Mouse (Mus musculus) left cerebral cortex, postnatal 10 days (tissue): Measurements from ENCODE around the gene Shq1. TPM values are rescaled to one million over a fixed set of nuclear protein-coding genes. Genes with fewer than 3 reads are reported as not detected.

Experiments
- DNase-seq, 2 experiments: peaks; one replicate each; pipeline ENCODE4 v3.0.0; 2021 to 2022; ENCODE audit warnings: low spot score in 2 of 2, mixed read lengths in 1 of 2; ENCODE audit errors: extremely low spot score in 1 of 2
- intact Hi-C: fragments of 180-260 bp; cut with DNase I; formaldehyde crosslinking; loops from one replicate; pipeline ENCODE4 v1.15.1; 2025
- total RNA-seq, 2 experiments: library from RNA; stranded (reverse); gene quantifications; 2 replicates each; pipeline ENCODE4 v1.2.3; 2021

Gene Shq1
- total RNA-seq = 1 to 10 TPM; 6.0 to 8.0 TPM

DNA sequence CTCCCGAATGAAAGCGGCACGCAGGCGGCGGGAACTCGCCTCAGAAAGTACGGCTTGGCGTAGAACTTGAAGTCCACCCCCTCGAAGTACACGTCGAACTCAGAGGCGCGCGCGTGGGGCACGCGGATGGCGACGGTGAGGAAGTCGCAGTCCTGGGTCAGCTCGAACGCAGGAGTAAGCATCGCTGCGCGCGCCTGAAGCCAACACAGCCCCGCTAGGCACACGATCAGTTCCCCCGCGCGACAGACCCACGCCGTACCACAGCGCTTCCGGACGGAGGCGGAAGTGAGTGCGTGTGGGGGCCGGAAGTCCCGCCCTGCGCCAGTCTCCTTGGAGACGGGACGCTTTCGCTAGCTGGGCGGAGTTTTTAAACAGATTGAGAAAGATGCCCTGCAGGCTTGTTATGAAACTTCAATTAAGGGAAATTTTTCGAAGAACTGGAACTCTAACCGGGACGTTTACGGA is at the start of gene Shq1:
Gene Shq1, minus strand, starts transcription at position 278 of the 465 bp plus-strand sequence.
- peak; percentile 84 to 91 for DNase-seq
- intact Hi-C loops = loop anchor here (2.0 to 10.0 kb wide), 2 partner anchors 164 to 204 kb away; partner anchors contain the start of gene Ppp4r2

DNA sequence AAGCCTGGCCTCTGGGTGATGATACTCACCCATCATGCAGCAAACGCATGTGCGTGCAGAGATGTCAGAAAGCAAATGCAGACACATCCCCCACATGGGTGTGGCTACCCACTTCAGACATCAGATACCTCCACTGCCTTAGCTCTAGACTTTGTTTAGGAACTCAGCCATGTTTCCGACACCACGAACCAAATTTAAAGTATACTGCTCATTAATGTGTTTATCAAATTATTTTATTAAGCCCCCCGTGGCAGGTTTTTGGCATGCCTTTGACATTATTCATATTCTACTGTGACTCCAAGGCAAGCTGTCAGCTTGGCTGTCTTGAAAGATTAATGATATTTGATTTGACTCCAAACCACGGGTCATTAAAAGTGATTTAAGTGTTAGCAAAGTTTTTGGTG is 49.1 kb upstream of the Shq1 start:
- no peak for DNase-seq
- intact Hi-C loops = no loop called here

DNA sequence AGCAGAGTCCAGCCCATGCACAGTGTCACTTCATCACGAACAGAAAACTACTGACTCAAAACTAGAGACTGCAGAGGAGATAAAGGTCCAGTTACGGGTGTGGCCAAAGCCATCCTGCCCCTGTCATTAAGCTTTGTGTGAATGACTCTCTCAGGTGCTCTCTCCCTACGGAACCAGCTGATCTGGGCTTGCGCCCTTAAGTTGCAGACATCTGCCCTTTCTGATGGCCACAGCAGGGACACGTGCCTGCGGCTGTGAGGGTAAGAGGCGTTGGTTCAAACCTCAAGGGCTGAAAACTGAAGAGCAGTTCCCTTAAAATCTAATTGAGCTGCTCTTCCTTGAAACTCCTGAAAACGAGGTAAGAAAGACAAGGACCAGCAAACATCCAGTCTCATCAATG is 45.9 kb upstream of the Shq1 start:
- DNase-seq = no peak
- intact Hi-C loops = no loop called here

DNA sequence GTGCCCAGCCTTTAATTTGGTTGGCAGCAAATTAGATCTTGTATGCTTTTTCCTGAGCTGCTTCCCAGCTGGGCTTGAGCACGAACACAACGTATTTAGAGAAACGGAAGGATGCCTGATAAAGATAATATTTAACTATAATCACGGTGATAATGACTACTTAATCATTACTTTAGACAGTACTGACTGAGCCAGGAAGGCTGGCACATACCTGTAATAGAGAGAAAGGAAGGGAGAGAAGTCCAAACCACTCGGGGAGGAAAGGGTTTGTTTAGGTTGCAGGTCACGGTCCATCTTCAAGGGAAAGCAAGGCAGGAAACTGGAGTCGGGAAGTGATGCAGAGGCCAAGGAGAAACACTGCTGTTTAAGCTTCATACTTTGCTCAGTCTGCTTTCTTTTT is 45.2 kb upstream of the Shq1 start:
- DNase-seq = no peak
- intact Hi-C loops = no loop called here

DNA sequence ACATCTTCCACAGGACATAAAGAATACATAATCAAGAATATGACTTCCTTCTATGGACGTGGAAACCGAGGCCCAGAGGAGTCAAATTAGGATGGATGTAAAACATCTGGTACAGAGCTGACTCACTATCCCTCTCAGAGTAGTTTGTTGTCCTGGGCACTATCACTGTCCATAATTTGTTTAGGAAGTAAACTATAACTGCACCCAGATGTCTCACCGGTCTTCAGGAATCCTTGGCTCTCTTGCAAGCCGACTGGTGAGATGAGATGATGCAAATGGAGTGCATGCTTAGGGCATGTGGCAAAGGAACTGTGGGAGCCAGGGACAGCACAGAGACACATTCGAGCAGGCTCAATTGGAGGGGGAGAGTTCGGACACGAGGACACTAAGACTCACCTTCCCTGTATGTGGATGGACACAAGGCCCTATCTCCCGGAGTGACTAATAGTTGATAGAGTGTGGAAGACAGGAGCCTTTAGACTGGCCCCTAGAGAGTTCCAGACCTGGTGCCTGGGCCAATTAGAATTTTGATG is 44.4 kb upstream of the Shq1 start:
- DNase-seq = no peak
- intact Hi-C loops = no loop called here

DNA sequence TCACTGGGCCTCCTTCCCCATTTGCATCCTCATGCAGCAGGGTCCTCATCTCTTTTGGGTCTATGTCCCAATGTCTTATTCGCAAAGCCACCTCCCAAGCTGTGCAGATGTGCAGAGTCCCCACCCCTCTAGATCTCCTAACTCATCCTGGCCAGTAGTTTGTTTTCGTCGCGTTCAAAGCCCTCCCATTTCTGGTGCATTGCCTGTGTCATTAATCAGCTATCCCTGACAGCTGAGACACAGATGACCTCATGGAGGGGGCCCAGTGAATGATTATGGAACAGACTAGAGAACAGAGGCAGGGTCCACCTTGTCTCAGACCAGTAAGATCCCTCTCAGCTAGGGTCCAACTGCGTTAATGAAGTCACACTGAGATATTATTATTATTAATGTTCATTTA is 39.9 kb upstream of the Shq1 start:
- no peak for DNase-seq
- intact Hi-C loops = no loop called here

DNA sequence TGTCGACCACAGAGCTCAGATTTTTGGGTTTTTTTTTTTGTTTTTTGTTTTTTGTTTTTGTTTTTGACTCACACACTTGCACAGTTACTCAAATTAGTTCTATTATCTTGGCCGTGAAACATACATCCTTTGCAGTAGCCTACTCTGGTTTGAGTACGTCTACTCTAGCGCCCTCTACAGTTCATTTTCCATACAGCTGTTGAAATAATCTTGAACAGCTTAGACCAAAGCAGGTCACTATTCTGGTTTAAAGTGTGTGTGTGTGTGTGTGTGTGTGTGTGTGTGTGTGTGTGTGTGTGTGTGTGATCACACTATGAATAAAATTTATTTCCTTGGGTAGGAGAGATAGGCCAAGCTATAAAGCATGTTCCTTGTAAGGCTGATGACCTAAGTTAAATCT is 39.2 kb upstream of the Shq1 start:
- no peak for DNase-seq
- intact Hi-C loops = no loop called here

DNA sequence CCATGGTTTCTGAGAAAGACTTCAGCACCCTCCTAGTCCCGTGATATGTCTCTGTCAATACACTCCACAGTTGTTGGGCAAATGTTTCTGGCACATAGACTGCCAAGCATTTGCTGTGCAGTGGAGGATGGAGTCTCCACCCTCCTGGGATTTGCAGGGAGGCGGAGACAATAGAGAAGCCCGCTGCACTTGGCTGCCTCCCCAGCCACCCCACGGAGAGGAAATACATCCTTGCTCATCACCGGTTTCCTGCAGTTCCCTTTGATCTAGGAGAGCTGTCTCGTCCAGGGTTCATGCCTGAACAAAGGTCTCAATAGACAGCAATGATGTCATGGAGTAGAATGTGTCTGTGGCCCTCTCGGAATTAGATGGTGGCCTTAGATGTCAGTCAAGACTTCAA is 38.5 kb upstream of the Shq1 start:
- peak in 1 of 2 experiments; percentile 87 for DNase-seq
- intact Hi-C loops = no loop called here

DNA sequence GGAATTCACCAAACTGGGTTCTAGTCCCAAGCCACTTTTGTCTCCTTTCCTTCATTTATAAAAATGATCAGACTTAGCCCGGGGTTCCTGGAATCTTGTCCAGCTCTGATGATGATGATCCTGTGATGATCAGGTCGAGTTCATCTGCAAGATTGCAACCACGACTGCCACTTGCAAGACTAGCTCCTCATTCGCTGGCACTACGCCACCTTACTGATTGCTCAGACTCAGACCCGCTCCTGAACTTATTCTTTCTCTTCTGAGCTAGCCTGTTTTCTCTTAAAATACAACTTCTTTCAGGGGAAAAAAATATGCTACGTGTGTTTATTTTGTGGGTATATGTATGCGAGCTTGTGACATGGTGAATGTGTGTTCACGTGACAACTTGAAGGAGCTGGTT is 38.0 kb upstream of the Shq1 start:
- intact Hi-C loops = no loop called here
- DNase-seq = peak in 1 of 2 experiments; percentile 41

DNA sequence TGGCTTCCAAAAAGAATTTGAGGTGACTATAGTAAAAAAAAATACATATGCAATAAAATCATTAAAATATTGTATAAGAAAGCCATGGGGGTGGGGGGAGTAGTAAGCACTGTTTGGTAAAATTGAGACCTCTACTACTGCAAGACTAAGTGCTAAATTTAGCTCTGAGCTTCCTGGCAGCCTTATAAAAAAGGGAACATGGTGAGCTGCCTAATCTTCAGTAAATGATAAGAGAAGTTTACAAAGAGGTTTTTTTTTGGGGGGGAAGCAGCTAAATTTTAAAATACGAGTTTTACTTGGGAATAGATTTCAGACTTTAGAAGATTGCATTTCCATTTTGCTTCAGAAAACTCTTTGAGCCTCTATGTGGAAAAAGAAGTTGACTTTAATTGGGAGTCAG is 37.3 kb upstream of the Shq1 start:
- intact Hi-C loops = no loop called here

DNA sequence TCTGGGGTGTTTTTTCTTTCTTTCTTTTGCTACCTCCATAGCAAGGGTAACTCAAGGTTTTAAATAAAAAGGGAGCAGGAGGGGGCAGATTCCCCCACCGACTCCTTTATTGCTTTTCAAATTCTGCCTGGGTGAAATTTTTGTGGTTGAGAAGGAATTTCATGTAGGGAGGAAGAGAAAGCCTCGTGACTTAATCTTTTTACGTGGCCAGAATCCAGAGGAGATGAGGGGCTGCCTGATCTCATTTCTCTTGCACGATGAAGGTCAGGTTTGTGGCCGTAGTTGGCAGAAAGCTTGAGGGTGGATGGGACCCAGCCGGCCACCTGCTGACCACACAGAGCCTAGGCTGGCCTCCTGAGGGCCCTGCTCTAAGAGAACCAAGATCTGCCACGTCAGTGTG is 36.6 kb upstream of the Shq1 start:
- intact Hi-C loops = no loop called here
- DNase-seq = no peak

More for the DNA sequence above, 37.3 kb upstream of the Shq1 start:
- DNase-seq = no peak

DNA sequence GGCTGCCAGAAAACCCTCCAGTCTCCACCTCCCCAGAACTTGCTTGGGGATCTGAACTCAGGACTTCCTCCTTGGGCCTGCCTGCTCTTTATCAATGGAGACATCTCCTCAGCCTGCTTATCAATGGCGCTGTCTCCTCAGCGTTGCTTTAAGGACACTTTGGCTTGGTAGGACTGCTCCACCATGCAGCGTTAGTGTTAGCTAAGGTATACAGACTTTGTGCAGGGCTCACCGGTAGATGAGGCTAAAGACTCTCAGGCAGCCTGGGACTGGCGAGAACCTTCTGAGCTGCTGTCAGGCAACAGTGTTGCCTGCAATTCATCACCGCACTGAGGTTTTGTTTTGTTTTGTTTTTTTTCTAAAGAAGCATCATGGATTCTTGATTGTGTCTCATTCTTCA is 35.9 kb upstream of the Shq1 start:
- intact Hi-C loops = no loop called here
- DNase-seq = no peak

DNA sequence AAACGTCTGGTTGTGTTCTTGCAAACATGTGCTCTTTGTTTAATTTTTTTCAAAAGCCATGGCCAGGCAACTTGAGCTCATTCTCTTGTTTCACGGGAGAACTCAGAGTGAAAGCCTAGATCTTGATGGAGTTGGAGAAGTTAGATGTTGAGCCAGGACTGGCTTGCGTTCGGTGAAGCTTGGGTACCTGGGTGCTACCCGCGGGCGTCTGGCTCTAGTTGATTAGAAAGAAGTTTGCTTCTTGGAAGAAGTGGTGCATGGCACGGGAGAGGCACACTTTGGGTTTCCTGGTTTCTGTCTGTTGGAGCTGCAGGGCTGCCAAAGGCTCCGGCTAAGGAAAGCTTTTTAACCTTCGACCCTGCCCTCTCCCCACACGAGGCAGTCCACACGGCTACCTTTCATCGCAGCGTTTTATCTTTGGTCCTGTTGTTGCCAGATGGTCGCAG is 34.4 kb upstream of the Shq1 start:
- DNase-seq = no peak
- intact Hi-C loops = no loop called here

DNA sequence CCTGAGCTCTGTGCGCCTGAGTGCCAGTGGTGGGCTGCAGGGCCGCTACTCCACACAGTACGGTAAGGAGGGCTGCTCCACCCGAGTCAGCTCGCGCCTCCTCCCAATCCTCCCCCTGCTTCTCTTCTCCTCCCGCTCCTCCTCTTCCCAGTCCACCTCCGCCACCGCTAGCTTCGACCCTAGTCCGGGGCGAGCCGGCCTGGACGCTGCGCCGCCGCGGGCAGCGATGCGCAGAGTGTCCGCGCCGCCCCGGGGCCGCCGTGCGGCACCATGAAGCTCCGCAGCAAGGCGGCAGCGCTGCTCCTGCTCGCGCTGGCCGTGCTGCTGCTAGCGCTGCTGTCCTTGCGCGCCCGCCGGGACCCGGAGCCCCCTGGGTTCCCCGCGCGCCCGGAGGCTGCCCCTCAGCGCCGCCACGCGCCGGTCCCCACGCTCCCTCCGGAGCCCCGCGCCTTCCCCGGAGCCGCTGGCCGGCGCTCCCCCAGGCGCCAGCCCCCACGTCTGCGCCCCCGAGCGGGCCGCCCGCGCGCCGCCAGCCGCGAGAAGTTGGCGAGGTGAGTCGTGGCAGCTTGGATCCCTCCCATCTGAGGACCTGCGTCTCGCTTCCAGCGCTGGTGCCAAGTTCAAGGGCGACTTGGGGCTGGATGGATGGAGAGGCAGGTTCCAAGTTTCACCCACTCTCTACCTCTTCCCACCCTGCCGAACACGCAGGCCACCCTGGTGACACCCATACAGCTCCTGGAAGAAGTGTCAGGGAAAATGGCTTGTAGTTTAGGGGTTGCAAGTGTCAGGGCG is 33.8 kb upstream of the Shq1 start, which contains the start of gene Gxylt2:
Gene Gxylt2, plus strand, starts transcription at position 161 of the 792 bp plus-strand sequence.
- intact Hi-C loops = no loop called here
- peak in 1 of 2 experiments; percentile 68 for DNase-seq

DNA sequence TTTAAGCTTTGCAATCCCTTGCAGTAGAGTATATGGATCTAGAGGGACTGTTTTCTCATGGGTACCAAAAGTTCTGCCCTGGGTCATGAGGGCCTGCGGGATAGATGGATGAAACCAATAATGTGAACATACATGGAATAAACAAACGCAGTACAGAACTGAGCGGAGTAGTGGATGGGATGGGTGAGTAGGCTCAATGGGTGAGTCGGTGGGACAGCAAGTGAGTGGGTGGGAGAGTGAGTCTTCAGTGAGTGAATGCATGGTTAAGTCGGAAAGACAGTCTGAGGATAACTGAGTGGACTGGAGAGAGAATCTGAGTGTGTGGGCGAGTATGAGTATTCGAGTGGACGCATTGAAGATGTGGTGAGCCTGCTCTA is 33.2 kb upstream of the Shq1 start:
- no peak for DNase-seq
- intact Hi-C loops = no loop called here

DNA sequence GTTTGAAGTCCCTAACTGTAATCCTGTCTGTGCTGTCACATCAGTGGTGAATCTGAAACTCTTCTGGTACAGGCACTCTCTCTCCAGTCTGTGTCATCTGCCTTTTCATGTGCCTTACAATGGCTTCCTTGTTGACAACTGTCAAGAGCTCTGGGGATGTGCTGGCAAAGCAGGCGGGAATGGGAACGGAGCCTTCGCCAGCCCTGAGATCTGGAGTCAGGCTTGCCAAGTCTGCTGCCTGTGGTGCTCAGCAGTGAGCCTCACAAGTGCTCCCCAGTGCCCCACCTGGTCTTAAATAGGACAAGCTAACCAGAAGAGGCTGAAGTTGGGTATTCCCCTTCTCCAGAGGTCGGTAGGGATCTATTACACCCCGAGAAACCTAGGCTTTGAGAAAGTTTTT is 29.8 kb upstream of the Shq1 start:
- no peak for DNase-seq
- intact Hi-C loops = no loop called here

DNA sequence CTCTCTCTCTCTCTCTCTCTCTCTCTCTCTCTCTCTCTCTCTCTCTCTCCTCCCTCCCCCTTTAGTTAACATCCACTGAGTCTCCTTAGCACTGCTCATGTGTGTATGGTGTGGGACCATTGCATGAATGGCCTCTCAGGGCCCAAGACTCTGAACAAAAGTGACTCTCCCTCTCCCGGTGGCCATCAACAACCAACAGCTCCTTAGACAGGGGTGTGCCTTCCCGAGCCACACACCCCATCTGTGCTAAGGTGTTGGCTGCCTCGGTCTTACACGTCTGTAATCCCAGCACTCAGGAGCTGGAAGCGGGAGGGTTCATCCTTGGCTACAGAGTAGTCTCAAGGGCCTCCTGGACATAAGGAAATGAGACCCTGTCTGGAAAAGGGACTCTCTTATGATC is 29.0 kb upstream of the Shq1 start:
- intact Hi-C loops = no loop called here
- no peak for DNase-seq

DNA sequence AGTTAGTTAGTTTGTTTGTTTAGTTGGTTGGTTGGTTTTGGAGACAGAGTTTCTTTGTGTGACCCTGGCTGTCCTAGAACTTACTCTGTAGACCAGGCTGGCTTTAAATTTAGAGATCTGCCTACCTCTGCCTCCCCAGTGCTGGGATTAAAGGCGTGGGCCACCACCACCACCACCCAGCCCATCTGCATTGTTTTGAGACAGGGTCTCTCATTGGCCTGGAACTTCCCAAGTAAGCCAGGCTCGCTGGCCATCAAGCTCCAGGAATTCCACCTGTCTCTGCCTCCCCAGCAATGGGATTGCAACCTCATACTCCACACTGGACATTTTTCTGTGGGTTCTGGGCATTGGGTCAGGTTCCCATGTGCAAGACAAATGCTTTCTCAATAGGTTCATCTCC is 15.4 kb upstream of the Shq1 start:
- DNase-seq = no peak
- intact Hi-C loops = no loop called here

DNA sequence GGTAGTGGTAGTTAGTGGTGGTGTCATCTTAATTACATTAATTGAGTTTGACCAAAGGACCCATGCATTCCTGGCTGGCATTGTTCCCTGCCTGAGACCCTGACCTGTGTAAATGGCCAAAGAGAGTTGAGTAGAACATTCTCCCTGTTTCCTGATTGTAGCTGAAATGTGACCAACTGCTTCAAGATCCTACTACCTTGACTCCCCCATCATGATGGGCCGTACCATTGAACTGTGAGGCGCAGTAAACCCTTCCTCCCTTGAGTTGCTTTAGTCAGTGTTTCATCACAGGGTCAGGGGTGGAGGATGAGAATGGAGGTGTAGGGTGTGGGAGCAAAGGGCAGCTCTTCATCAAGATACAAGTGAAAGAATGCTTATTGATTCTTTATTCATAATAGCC is 7.7 kb upstream of the Shq1 start:
- intact Hi-C loops = loop anchor here (10.0 kb wide), 1 partner anchor 156 kb away; the partner anchor contains the start of gene Ppp4r2
- DNase-seq = no peak

DNA sequence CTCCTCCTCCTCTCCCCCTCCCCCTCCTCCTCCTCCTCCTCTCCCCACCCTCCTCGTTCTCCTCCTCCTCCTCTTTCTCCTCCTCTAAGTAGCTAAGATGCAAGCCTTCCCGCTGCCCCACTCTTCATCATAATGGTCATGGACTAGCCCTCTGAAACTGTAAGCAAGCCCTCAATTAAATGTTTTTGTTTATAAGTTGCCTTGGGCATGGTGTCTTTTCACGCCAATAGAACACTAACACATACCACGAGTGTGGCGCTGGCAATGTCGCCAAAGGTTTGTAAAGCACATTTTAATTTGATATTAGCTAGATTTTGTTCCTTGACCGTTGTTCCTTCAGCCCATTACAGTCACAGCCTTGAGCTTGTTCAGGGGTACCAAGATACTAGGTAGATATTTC is 5.5 kb upstream of the Shq1 start:
- DNase-seq = no peak
- intact Hi-C loops = loop anchor here (10.0 kb wide), 1 partner anchor 158 kb away; the partner anchor contains the start of gene Ppp4r2
